Mouse (Mus musculus) B cell, adult 67 days (primary cell): Measurements from ENCODE around the gene Cgrrf1. TPM values are rescaled to one million over a fixed set of nuclear protein-coding genes. Genes with fewer than 3 reads are reported as not detected.

Source experiments
- total RNA-seq, 2 experiments: library from RNA; stranded (reverse); gene quantifications; 4 replicates each; pipeline ENCODE4 v1.2.4; 2023

Cgrrf1 gene
- 10 to 100 TPM; 24.4 to 25.7 TPM for total RNA-seq

GRCm38 (mm10) chr14:46831837-46832333 is at the start of gene Cgrrf1:
Cgrrf1 (plus strand) TSS chr14:46832125.

GRCm38 (mm10) chr14:46787787-46788504 is 44.0 kb upstream of the Cgrrf1 start, which contains the start of gene Cnih1:
Cnih1 (minus strand) TSS chr14:46788411.

GRCm38 (mm10) chr14:46821873-46822716 is 9.8 kb upstream of the Cgrrf1 start, which contains the start of gene Gmfb:
Gmfb (minus strand) TSS chr14:46822242.

GRCm38 (mm10) chr14:46882431-46883067 is 50.6 kb downstream of the Cgrrf1 start, which contains the start of gene Samd4:
Samd4 (plus strand) TSS chr14:46882854.

Other genes with a start within 250 kb of the Cgrrf1 start
- gene Cdkn3, start 71.6 kb upstream of the Cgrrf1 start, total RNA-seq = under 1 TPM; 0.65 to 0.81 TPM
- 10 to 100 TPM; 27.3 to 30.0 TPM for gene Cnih1, start 43.7 kb upstream of the Cgrrf1 start, total RNA-seq
- 100 to 1,000 TPM; 140 to 160 TPM for gene Gmfb, start 9.9 kb upstream of the Cgrrf1 start, total RNA-seq
- 1 to 10 TPM in 1 of 2 experiments, under 1 TPM in 1; 0.61 to 1.9 TPM for gene Samd4, start 50.7 kb downstream of the Cgrrf1 start, total RNA-seq